Mouse (Mus musculus): ENCODE measurements around the gene Clstn2. TPM values are rescaled to one million over a fixed set of nuclear protein-coding genes. Genes with fewer than 3 reads are reported as not detected.

The Clstn2 gene
- total RNA-seq, 1 experiment from 2014 or later, result not detected

GRCm38 (mm10) chr9:97702989-97703388 lies 330.0 kb downstream of the Clstn2 start:
- ATAC-seq (replicated peaks; ENCODE audit: insufficient number of reproducible peaks, low FRiP score, low TSS enrichment, poor library complexity, severe bottlenecking), result no peak

GRCm38 (mm10) chr9:97699983-97700382 lies 333.0 kb downstream of the Clstn2 start:
- no peak for ATAC-seq (replicated peaks; ENCODE audit: insufficient number of reproducible peaks, low FRiP score, low TSS enrichment, poor library complexity, severe bottlenecking)

- no peak for ATAC-seq (replicated peaks; ENCODE audit: insufficient number of reproducible peaks, low FRiP score, low TSS enrichment, poor library complexity, severe bottlenecking)
Measured at GRCm38 (mm10) chr9:97699020-97699419, 334.0 kb downstream of the Clstn2 start.

- ATAC-seq (replicated peaks; ENCODE audit: insufficient number of reproducible peaks, low FRiP score, low TSS enrichment, poor library complexity, severe bottlenecking), result no peak
Measured at GRCm38 (mm10) chr9:97698071-97698470, 334.9 kb downstream of the Clstn2 start.

GRCm38 (mm10) chr9:97696655-97697235 lies 336.2 kb downstream of the Clstn2 start:
- ATAC-seq (replicated peaks; ENCODE audit: insufficient number of reproducible peaks, low FRiP score, low TSS enrichment, poor library complexity, severe bottlenecking), result no peak

GRCm38 (mm10) chr9:97695278-97695677 lies 337.7 kb downstream of the Clstn2 start:
- no peak for ATAC-seq (replicated peaks; ENCODE audit: insufficient number of reproducible peaks, low FRiP score, low TSS enrichment, poor library complexity, severe bottlenecking)

GRCm38 (mm10) chr9:97686826-97687425 lies 346.1 kb downstream of the Clstn2 start:
- no peak for ATAC-seq (replicated peaks; ENCODE audit: insufficient number of reproducible peaks, low FRiP score, low TSS enrichment, poor library complexity, severe bottlenecking)

- no peak for ATAC-seq (replicated peaks; ENCODE audit: insufficient number of reproducible peaks, low FRiP score, low TSS enrichment, poor library complexity, severe bottlenecking)
Measured at GRCm38 (mm10) chr9:97685664-97686063, 347.3 kb downstream of the Clstn2 start.

- ATAC-seq (replicated peaks; ENCODE audit: insufficient number of reproducible peaks, low FRiP score, low TSS enrichment, poor library complexity, severe bottlenecking), result no peak
Measured at GRCm38 (mm10) chr9:97679878-97680277, 353.1 kb downstream of the Clstn2 start.

- no peak for ATAC-seq (replicated peaks; ENCODE audit: insufficient number of reproducible peaks, low FRiP score, low TSS enrichment, poor library complexity, severe bottlenecking)
Measured at GRCm38 (mm10) chr9:97679106-97679505, 353.9 kb downstream of the Clstn2 start.

- ATAC-seq (replicated peaks; ENCODE audit: insufficient number of reproducible peaks, low FRiP score, low TSS enrichment, poor library complexity, severe bottlenecking), result no peak
Measured at GRCm38 (mm10) chr9:97677075-97677474, 355.9 kb downstream of the Clstn2 start.

- no peak for ATAC-seq (replicated peaks; ENCODE audit: insufficient number of reproducible peaks, low FRiP score, low TSS enrichment, poor library complexity, severe bottlenecking)
Measured at GRCm38 (mm10) chr9:97672681-97673080, 360.3 kb downstream of the Clstn2 start.

- ATAC-seq (replicated peaks; ENCODE audit: insufficient number of reproducible peaks, low FRiP score, low TSS enrichment, poor library complexity, severe bottlenecking), result no peak
Measured at GRCm38 (mm10) chr9:97672224-97672623, 360.8 kb downstream of the Clstn2 start.

- ATAC-seq (replicated peaks; ENCODE audit: insufficient number of reproducible peaks, low FRiP score, low TSS enrichment, poor library complexity, severe bottlenecking), result no peak
Measured at GRCm38 (mm10) chr9:97670666-97671065, 362.3 kb downstream of the Clstn2 start.

GRCm38 (mm10) chr9:97660989-97661388 lies 372.0 kb downstream of the Clstn2 start:
- ATAC-seq (replicated peaks; ENCODE audit: insufficient number of reproducible peaks, low FRiP score, low TSS enrichment, poor library complexity, severe bottlenecking), result no peak

- no peak for ATAC-seq (replicated peaks; ENCODE audit: insufficient number of reproducible peaks, low FRiP score, low TSS enrichment, poor library complexity, severe bottlenecking)
Measured at GRCm38 (mm10) chr9:97658736-97659135, 374.2 kb downstream of the Clstn2 start.

GRCm38 (mm10) chr9:97648409-97648808 lies 384.6 kb downstream of the Clstn2 start:
- ATAC-seq (replicated peaks; ENCODE audit: insufficient number of reproducible peaks, low FRiP score, low TSS enrichment, poor library complexity, severe bottlenecking), result no peak

GRCm38 (mm10) chr9:97645746-97646145 lies 387.2 kb downstream of the Clstn2 start:
- ATAC-seq (replicated peaks; ENCODE audit: insufficient number of reproducible peaks, low FRiP score, low TSS enrichment, poor library complexity, severe bottlenecking), result no peak

- no peak for ATAC-seq (replicated peaks; ENCODE audit: insufficient number of reproducible peaks, low FRiP score, low TSS enrichment, poor library complexity, severe bottlenecking)
Measured at GRCm38 (mm10) chr9:97642396-97642795, 390.6 kb downstream of the Clstn2 start.

GRCm38 (mm10) chr9:97639967-97640549 lies 392.9 kb downstream of the Clstn2 start:
- ATAC-seq (replicated peaks; ENCODE audit: insufficient number of reproducible peaks, low FRiP score, low TSS enrichment, poor library complexity, severe bottlenecking), result no peak
